Comparison of ENCODE assay signal across 2 mouse cellular contexts in genomic region chr3:40653582-40653981, GRCm38 (mm10).
"Had no signal": no experiment of that assay in that cellular context is flagged by ENCODE, and none has a peak within 500 bp of the region (broad histone marks: within the 10 kb centered on the region; RNA-seq: fewer than 3 reads in every experiment).

No protein-coding gene starts in this region.

- DNase-seq: liver, postnatal 0 days; right cerebral cortex, postnatal 14 days had no signal
